Mouse (Mus musculus): ENCODE data around the gene Gopc.

The Gopc gene

GRCm38 (mm10) chr10:52388922-52389430, 7.1 kb upstream of the Gopc start, which contains the start of gene Nepn:
Gene Nepn, plus strand, starts transcription at chr10:52388972.
- no peak for DNase-seq (ENCODE audit: low read depth, low spot score)

- DNase-seq (ENCODE audit: low read depth, low spot score) = no peak
Observed at GRCm38 (mm10) chr10:52387192-52387591, 5.3 kb upstream of the Gopc start.

GRCm38 (mm10) chr10:52384823-52385610, 3.1 kb upstream of the Gopc start:
- DNase-seq (ENCODE audit: low read depth, low spot score) = peak; percentile 71

- no peak for DNase-seq (ENCODE audit: low read depth, low spot score)
Observed at GRCm38 (mm10) chr10:52383522-52383921, 1.6 kb upstream of the Gopc start.

GRCm38 (mm10) chr10:52383022-52383421, 1.1 kb upstream of the Gopc start:
- DNase-seq (ENCODE audit: low read depth, low spot score) = no peak

GRCm38 (mm10) chr10:52381321-52381801, 563 bp downstream of the Gopc start:
- DNase-seq (ENCODE audit: low read depth, low spot score) = peak; percentile 25

GRCm38 (mm10) chr10:52377813-52378212, 4.1 kb downstream of the Gopc start:
- no peak for DNase-seq (ENCODE audit: low read depth, low spot score)

- DNase-seq (ENCODE audit: low read depth, low spot score) = no peak
Observed at GRCm38 (mm10) chr10:52376422-52376821, 5.5 kb downstream of the Gopc start.

- no peak for DNase-seq (ENCODE audit: low read depth, low spot score)
Observed at GRCm38 (mm10) chr10:52374651-52375050, 7.3 kb downstream of the Gopc start.

GRCm38 (mm10) chr10:52373834-52374233, 8.1 kb downstream of the Gopc start:
- no peak for DNase-seq (ENCODE audit: low read depth, low spot score)

- no peak for DNase-seq (ENCODE audit: low read depth, low spot score)
Observed at GRCm38 (mm10) chr10:52368376-52368775, 13.5 kb downstream of the Gopc start.

- DNase-seq (ENCODE audit: low read depth, low spot score) = no peak
Observed at GRCm38 (mm10) chr10:52360862-52361609, 20.9 kb downstream of the Gopc start.

- no peak for DNase-seq (ENCODE audit: low read depth, low spot score)
Observed at GRCm38 (mm10) chr10:52360241-52360735, 21.6 kb downstream of the Gopc start.

GRCm38 (mm10) chr10:52358467-52358866, 23.5 kb downstream of the Gopc start, which contains the start of gene Gm26741:
Gene Gm26741, plus strand, starts transcription at chr10:52358767.
- no peak for DNase-seq (ENCODE audit: low read depth, low spot score)

GRCm38 (mm10) chr10:52353184-52353583, 28.7 kb downstream of the Gopc start:
- DNase-seq (ENCODE audit: low read depth, low spot score) = peak; percentile 77

GRCm38 (mm10) chr10:52343324-52343723, 38.6 kb downstream of the Gopc start:
- peak; percentile 83 for DNase-seq (ENCODE audit: low read depth, low spot score)

- DNase-seq (ENCODE audit: low read depth, low spot score) = peak; percentile 46
Observed at GRCm38 (mm10) chr10:52331007-52331406, 50.9 kb downstream of the Gopc start.

- DNase-seq (ENCODE audit: low read depth, low spot score) = no peak
Observed at GRCm38 (mm10) chr10:52321918-52322317, 60.0 kb downstream of the Gopc start.

- no peak for DNase-seq (ENCODE audit: low read depth, low spot score)
Observed at GRCm38 (mm10) chr10:52319506-52320286, 62.2 kb downstream of the Gopc start.

GRCm38 (mm10) chr10:52309196-52309595, 72.7 kb downstream of the Gopc start:
- no peak for DNase-seq (ENCODE audit: low read depth, low spot score)

- DNase-seq (ENCODE audit: low read depth, low spot score) = no peak
Observed at GRCm38 (mm10) chr10:52304574-52304973, 77.3 kb downstream of the Gopc start.

Data from ES-CJ7 (cell line).